Mouse (Mus musculus) forebrain, postnatal 0 days (tissue): ENCODE measurements around the gene Rnase9. TPM values are rescaled to one million over a fixed set of nuclear protein-coding genes. Genes with fewer than 3 reads are reported as not detected.
"Not testable (repeated sequence)": the region's sequence is repeated elsewhere in the genome, so short reads cannot be mapped to it uniquely, and the experiment has no call there.

Experiments used
- ATAC-seq: fragments of 200-750 bp; cut with Nextera tagmentation; 2 replicates; pipeline ENCODE4 v1.8.0; 2017; ENCODE audit warnings: mild to moderate bottlenecking, moderate library complexity
- DNase-seq: peaks from one replicate; pipeline ENCODE4 v3.0.0-alpha.2; 2015
- H3K27ac ChIP-seq: fragments of 300-500 bp; sonication (generic); 2 replicates; pipeline ENCODE4 v1.5.1; 2014; ENCODE audit warnings: low read depth, mild to moderate bottlenecking, antibody characterized with exemption, low read length, moderate library complexity, mixed read lengths
- H3K27me3 ChIP-seq: fragments of 300-500 bp; sonication (generic); 2 replicates; pipeline ENCODE4 v1.6.1; 2014; ENCODE audit warnings: mild to moderate bottlenecking, low read length, mixed read lengths; ENCODE audit not compliant: insufficient read depth
- H3K36me3 ChIP-seq: fragments of 300-500 bp; sonication (generic); 2 replicates; pipeline ENCODE4 v1.6.1; 2014; ENCODE audit warnings: mild to moderate bottlenecking, moderate library complexity; ENCODE audit not compliant: insufficient read depth
- H3K4me1 ChIP-seq: fragments of 300-500 bp; sonication (generic); 2 replicates; pipeline ENCODE4 v1.6.1; 2014; ENCODE audit warnings: antibody characterized with exemption; ENCODE audit not compliant: insufficient read depth
- H3K4me2 ChIP-seq: fragments of 300-500 bp; sonication (generic); 2 replicates; pipeline ENCODE4 v1.6.1; 2014; ENCODE audit warnings: low read depth, mild to moderate bottlenecking, moderate library complexity
- H3K4me3 ChIP-seq: fragments of 300-500 bp; sonication (generic); 2 replicates; pipeline ENCODE4 v1.5.1; 2014; ENCODE audit warnings: low read depth, low read length, mixed read lengths
- H3K9ac ChIP-seq: fragments of 300-500 bp; sonication (generic); 2 replicates; pipeline ENCODE4 v1.6.1; 2014; ENCODE audit warnings: mild to moderate bottlenecking
- H3K9me3 ChIP-seq: fragments of 300-500 bp; sonication (generic); 2 replicates; pipeline ENCODE4 v1.6.1; 2016; ENCODE audit warnings: low read length
- CTCF ChIP-seq: sonication (generic); IDR thresholded peaks from 2 replicates; pipeline ENCODE4 v1.5.1; 2016; ENCODE audit warnings: antibody characterized with exemption, control low read depth, low read depth
- whole genome bisulfite sequencing: fragments of 180-500 bp; shearing (Covaris S2); extraction: QIAGEN DNeasy Blood & Tissue Kit; methylation state at CpG from one replicate; pipeline ENCODE4 v1.1.7; 2014; 5-methylcytosine and 5-hydroxymethylcytosine counted together
- polyA plus RNA-seq: library from polyadenylated mRNA; unstranded; fragments of >200 nt; fragmentation: Nextera tagmentation; extraction: Ambion mirVana; gene quantifications from 2 replicates; pipeline ENCODE4 v1.2.1, GENCODE M21; 2015
- total RNA-seq: library from RNA; depleted of rRNA; stranded (reverse); fragments of >200 nt; gene quantifications from 2 replicates; pipeline ENCODE4 v1.2.3, GENCODE M21; 2014

The Rnase9 gene
- total and polyA plus RNA-seq, 2 experiments from 2014 or later, result not detected

GRCm38 (mm10) chr14:51023457-51023856, 18.2 kb downstream of the Rnase9 start:
- no peak overlapping the region for H3K4me2 ChIP-seq
- TF ChIP-seq CTCF, result no peak
- 86% methylated on average over 4 of the region's 4 CpGs for WGBS

DNA sequence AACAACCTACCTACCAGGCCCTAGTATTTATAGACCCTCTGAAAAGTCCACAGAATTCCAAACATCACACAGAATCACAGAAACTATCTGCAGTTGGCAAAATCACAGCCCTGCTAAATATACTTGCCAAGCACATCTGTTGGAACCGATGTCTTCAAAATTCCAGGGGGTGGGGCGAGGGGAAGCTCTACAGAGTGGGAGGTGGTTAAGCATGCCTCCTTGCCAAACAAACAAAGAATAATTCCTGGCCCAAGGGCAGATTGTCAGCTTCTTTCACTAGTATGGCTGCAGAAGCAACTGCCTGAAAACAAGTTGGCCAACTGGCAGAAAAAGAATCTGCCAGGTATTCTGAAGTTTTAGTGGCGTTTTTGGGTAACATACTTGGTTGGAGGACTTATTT, 24.4 kb downstream of the Rnase9 start:
- Histone ChIP-seq H3K9ac (no peak overlapping the region), H3K27me3 (no peaks in the 10 kb centered on the region), H3K9me3 (no peaks in the 10 kb centered on the region), H3K4me1 (no peaks in the 10 kb centered on the region), H3K4me2 (no peak overlapping the region), H3K27ac (no peak overlapping the region), H3K4me3 (no peak overlapping the region), H3K36me3 (no peaks in the 10 kb centered on the region)
- DNase-seq, result no peak
- TF ChIP-seq CTCF, result no peak
- 69% methylated on average over 3 of the region's 3 CpGs for WGBS
- no peak for ATAC-seq

More at GRCm38 (mm10) chr14:51023457-51023856, 18.2 kb downstream of the Rnase9 start:
- Histone ChIP-seq H3K27ac (no peak overlapping the region), H3K36me3 (no peaks in the 10 kb centered on the region), H3K9ac (no peak overlapping the region), H3K4me3 (no peak overlapping the region), H3K27me3 (no peaks in the 10 kb centered on the region), H3K9me3 (no peaks in the 10 kb centered on the region), H3K4me1 (no peaks in the 10 kb centered on the region)
- no peak for DNase-seq
- no peak for ATAC-seq

DNA sequence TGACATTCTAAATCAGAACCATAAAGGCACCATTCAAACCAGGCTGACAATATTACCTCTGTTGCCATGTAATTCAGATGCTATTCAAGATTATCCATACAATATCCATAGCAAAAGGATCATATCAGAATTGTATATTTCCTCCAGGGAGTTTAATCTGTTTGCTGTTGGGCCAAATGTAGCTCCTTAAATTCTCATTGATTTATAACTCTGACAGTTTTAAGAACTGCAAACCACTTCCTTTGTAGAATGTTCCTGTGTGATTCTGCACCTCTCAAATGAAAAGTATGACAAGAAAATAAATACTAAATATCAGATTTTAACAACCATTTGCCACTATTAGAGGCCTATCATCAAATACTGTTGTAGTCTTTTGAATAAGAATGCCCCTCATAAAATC, 25.9 kb downstream of the Rnase9 start:
- H3K36me3 ChIP-seq, result no peaks in the 10 kb centered on the region
- no peak overlapping the region for H3K4me3 ChIP-seq
- no peak overlapping the region for H3K4me2 ChIP-seq
- TF ChIP-seq CTCF, result no peak
- H3K9me3 ChIP-seq, result no peaks in the 10 kb centered on the region
- no peaks in the 10 kb centered on the region for H3K4me1 ChIP-seq
- no peak for DNase-seq
- no peak overlapping the region for H3K9ac ChIP-seq
- no peak for ATAC-seq
- H3K27me3 ChIP-seq, result no peaks in the 10 kb centered on the region
- H3K27ac ChIP-seq, result no peak overlapping the region

- H3K36me3 ChIP-seq, ATAC-seq, H3K27ac ChIP-seq, H3K9ac ChIP-seq, DNase-seq, H3K4me2 ChIP-seq, H3K4me1 ChIP-seq, H3K9me3 ChIP-seq, H3K27me3 ChIP-seq, H3K4me3 ChIP-seq: not testable (repeated sequence)
- 89% methylated on average over 3 of the region's 3 CpGs for WGBS
These were observed 26.9 kb downstream of the Rnase9 start for GRCm38 (mm10) chr14:51014724-51015123.

DNA sequence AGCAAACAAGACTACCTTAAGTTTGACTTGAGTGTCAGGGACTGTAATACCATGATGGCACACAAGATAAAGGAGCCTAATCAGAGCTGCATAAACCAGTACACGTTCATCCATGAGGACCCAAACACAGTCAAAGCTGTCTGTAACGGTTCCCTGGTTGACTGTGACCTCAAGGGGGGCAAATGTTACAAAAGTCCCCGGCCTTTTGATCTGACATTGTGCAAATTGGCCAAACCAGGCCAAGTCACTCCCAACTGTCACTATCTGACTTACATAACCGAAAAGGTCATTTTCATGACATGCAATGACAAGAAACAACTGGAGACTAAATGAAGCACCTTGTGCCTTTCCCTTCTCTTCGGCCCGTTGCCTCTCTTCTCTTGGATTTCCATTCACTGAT, 32.1 kb downstream of the Rnase9 start:
- WGBS, result 90% methylated on average over 6 of the region's 6 CpGs
- DNase-seq (no peak), ATAC-seq (no peak)

DNA sequence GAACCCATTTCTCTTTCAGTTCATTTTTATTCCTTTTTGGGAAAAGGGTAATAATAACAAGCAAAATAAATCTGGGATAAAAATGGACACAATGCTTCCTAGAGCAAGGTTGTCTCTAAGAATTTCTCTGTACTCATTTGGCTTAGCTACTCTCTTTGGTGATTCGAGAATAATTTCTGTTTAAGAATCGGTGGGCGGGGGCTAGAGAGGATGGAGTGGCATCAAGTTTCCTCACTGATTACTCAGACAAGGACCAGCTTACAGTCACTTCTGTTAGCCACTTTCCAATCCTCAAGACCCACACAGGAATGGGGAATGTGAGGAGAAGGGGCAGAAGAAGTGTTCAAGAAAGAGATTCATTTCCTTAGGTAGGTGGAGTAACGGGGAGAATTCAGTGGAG, 32.9 kb downstream of the Rnase9 start:
- Histone ChIP-seq H3K4me1 (no peaks in the 10 kb centered on the region; the same call in 1 of the 2 replicates), H3K27me3 (no peaks in the 10 kb centered on the region), H3K9ac (no peak overlapping the region), H3K4me3 (no peak overlapping the region), H3K27ac (no peak overlapping the region), H3K4me2 (no peak overlapping the region), H3K36me3 (no peaks in the 10 kb centered on the region), H3K9me3 (no peaks in the 10 kb centered on the region)
- 83% methylated on average over 4 of the region's 4 CpGs for WGBS
- ATAC-seq, result no peak
- no peak for TF ChIP-seq CTCF
- DNase-seq, result no peak

More for the DNA sequence above, 32.1 kb downstream of the Rnase9 start:
- Histone ChIP-seq H3K36me3 (no peaks in the 10 kb centered on the region), H3K27me3 (no peaks in the 10 kb centered on the region), H3K9ac (no peak overlapping the region), H3K4me1 (no peaks in the 10 kb centered on the region; the same call in 1 of the 2 replicates), H3K9me3 (no peaks in the 10 kb centered on the region), H3K27ac (no peak overlapping the region), H3K4me3 (no peak overlapping the region), H3K4me2 (no peak overlapping the region)
- TF ChIP-seq CTCF, result no peak

- Histone ChIP-seq H3K27me3 (no peaks in the 10 kb centered on the region), H3K36me3 (no peaks in the 10 kb centered on the region), H3K4me1 (no peaks in the 10 kb centered on the region; the same call in 1 of the 2 replicates), H3K4me2 (no peak overlapping the region), H3K4me3 (no peak overlapping the region), H3K9ac (no peak overlapping the region), H3K27ac (0 out of 2 replicates have a peak overlapping the region, but pooled peaks have one; percentile 35), H3K9me3 (no peaks in the 10 kb centered on the region)
- ATAC-seq, result peak; percentile 91
- DNase-seq, result peak; percentile 70
- WGBS, result 59% methylated on average over 13 of the region's 13 CpGs
- TF ChIP-seq CTCF, result no peak
These were observed 33.6 kb downstream of the Rnase9 start for GRCm38 (mm10) chr14:51007914-51008713.
